Mouse (Mus musculus) fibroblast of lung, adult 2 months (primary cell): ENCODE data around the gene Arhgef1.

Experiments used
- DNase-seq: peaks from one replicate; pipeline ENCODE4 v3.0.0-alpha.2; 2011; ENCODE audit warnings: low read depth

Arhgef1 gene

DNA sequence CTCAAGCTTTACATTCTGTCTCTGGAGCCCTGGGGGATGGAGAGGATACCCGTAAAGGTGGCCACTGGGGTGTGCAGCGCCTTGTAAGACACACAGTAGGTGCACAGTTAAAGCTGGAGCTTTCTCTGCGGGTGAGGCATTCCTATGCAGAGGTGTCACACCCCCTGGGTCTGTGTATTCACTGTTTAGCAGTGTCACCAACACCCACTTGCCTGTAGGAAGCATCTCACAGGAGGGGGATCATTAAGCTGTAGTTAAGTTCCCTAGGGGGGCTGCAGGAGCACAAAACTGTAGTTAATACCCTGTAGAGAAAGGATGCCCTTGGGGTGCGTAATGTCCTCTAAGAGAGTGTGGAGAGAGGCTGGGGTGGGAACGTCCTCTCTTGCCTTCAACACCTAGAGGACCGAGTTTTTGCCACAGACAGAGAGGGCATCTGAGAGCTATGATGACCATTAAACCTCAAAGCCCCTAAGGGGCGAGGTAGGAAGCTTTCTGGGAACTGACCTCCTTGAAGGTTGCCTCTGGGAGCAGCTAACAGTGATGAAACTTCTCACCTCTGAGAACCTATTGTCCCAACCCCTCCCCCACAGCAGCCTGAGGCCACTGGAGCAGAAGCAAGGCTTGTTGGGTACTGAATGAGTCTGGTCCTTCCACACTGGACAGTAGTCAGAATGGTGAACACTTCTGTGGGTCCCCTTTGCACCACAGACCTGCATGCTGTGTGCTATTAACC, 44.8 kb downstream of the Arhgef1 start:
- no peak for DNase-seq

- DNase-seq = no peak
Observed at GRCm38 (mm10) chr7:24948774-24949173, 46.1 kb downstream of the Arhgef1 start.

GRCm38 (mm10) chr7:24949958-24950623, 47.4 kb downstream of the Arhgef1 start:
- DNase-seq = no peak

DNA sequence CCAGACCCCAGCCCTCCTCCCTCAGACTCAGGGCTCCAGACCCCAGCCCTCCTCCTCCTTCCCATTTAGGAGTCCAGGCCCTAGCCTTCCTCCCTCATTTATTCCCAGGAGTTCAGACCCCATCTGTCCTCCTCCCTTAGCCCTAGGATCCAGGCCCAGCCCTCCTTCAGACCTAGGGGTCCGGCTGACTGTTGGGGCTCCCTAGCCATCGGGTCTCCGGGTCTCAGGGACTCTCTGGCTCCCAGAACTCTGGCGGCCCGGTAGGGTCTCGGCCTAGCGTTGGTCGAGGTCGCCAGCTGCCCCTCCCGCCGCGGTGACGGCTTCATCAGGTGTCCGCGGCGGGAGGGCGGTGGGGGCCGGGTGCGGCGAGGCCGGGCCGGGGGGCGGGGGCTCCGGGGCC, 51.3 kb downstream of the Arhgef1 start:
- no peak for DNase-seq

GRCm38 (mm10) chr7:24954450-24954849, 51.7 kb downstream of the Arhgef1 start:
- DNase-seq = no peak

DNA sequence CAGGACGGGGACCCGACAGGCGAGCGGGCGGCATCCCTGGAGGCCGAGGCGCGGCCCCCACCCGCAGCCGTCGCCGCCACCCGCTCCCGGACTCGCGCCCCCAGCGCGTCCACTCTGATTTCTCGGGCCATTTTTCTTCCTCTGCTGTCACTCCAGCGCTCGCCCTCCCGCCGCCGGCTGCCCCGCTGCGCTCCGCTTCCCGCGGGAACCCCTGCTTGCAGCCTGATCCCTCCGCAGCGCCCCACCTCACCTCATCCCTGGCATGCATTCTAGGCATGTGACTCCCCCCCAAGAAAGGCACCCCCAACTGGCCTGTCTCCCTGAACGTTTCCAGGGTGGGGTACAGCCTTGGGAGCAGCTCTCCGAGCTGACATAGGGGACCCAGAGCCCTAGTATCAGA, 52.5 kb downstream of the Arhgef1 start:
- no peak for DNase-seq

- DNase-seq = no peak
Observed at GRCm38 (mm10) chr7:24964288-24964687, 61.6 kb downstream of the Arhgef1 start.

DNA sequence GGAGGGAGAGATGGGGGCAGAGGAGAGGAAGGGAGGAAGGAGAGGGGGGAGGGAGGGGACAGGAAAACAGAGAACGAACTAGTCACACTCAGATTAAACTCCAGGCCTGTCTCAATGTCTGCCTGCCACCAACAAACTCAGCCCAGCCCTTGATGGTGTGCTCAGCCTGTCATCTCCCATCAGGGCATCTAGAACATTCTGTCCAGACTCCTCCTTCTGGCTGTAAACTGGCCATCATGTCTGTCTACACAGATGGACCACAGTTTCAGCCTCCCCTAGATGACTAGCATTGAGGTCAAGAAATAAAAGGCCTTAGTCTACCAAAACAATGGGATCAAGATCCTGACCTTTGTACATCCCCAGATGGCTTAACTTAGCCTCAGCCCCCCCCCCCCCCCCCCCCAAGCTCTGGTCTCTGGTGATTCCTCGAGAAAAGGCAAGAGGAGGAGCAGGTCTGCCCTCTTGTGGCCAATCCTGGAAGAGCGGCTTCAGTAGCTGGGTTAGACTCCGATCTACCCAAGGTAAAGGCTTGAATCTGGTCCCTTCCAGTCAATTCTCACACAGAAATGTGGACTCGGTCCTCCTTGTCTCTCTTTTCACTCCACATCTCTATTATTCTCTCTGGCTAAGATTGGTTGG, 62.3 kb downstream of the Arhgef1 start:
- DNase-seq = peak; percentile 51

- no peak for DNase-seq
Observed at GRCm38 (mm10) chr7:24967966-24968365, 65.3 kb downstream of the Arhgef1 start.

DNA sequence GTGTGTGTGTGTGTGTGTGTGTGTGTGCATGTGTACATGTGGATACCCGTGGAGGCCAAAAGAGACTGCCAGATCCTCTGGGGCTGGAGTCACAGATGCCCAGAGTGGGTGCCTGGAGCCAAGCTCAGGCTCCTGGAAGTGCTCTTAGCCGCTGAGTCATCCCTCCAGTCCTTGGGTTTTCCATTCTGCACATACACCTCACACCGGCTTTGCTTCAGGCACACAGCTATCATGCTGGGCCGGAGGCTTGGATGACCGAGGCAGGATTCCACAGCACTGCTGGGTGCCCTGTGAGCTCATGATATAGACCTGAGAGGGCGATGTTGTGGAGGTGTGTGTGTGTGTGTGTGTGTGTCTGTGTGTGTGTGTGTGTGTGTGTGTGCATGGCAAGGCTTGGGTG, 65.8 kb downstream of the Arhgef1 start:
- DNase-seq = no peak

DNA sequence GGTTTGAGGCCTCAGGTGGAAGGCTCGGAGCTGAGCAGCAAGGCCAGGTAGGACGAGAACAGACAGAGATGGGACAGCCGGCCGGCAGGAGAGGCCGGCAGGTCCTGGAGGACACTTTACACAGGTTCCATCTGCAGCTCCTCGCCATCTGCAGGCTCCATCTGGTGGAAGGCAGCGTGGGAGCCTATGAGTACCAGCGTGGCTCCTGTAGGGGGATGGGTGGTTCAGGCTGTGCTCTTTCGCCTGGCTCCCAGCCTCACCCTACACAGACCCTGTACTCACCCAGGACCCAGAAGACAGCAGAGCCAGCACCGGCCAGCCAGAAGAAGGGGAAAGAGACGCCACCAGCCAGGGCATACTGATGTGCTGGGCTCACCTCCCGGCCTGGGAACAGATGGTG, 67.1 kb downstream of the Arhgef1 start:
- DNase-seq = no peak

DNA sequence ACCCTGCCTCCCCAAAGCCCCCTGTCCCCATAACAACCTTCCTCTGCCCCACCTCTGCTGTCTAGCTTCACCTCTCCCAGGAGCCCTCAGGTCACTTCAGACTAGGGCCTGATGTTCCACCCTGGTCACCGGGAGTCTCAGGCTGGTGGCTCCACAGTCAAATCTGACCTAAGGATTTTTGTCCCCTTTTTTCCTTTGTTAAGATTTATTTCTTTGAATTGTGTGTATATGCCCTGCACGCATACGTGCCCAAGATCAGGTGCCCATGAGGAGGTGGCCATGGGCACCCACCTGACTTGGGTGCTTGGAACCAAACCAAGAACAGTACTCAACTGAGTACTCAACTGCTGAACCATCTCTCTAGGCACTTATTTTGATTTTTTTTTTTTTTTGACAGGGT, 67.6 kb downstream of the Arhgef1 start:
- DNase-seq = no peak

- no peak for DNase-seq
Observed at GRCm38 (mm10) chr7:24971261-24971971, 68.7 kb downstream of the Arhgef1 start.

- peak; percentile 89 for DNase-seq
Observed at GRCm38 (mm10) chr7:24971972-24972893, 69.5 kb downstream of the Arhgef1 start, which contains the start of gene Rabac1. Gene Rabac1 (minus strand): TSS chr7:24972754.

DNA sequence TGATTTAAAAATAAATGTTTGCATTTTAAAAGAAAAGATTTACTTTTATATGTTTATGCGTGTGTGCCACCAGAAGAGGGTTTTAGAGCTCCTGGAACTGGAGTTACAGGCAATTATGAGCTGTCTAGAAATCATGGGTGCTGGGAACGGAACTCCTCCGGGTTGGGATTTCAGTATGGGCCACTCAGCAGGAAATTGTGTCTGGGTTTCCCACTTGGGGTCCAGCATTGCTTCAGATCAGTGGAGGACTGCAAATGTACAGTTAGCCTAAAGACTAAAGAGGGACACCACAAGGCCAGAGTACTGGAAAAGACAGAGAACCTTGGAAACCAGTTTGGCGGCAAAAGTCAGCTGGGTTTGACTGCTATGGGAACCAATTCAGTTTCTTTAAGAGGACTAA, 70.5 kb downstream of the Arhgef1 start:
- no peak for DNase-seq

DNA sequence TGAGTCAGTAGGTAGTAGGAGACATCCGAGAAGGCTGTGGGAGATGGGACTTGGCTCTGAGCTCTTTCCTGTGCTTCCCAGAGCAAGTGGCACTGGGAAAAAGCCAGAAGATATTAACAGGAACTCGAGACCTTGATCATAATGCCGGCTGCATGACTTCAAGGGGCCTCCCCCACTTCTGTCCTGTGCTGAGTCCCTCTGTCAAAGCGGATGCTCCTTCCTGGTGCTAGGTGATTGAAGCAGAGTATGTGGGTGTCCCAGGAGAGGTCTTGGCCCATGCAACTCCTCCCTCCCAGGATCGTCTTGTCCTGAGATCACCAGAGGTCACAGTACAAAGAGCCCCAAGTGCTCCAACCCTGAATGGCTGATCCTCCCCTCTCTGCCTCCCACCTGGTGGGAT, 71.2 kb downstream of the Arhgef1 start:
- DNase-seq = no peak

DNA sequence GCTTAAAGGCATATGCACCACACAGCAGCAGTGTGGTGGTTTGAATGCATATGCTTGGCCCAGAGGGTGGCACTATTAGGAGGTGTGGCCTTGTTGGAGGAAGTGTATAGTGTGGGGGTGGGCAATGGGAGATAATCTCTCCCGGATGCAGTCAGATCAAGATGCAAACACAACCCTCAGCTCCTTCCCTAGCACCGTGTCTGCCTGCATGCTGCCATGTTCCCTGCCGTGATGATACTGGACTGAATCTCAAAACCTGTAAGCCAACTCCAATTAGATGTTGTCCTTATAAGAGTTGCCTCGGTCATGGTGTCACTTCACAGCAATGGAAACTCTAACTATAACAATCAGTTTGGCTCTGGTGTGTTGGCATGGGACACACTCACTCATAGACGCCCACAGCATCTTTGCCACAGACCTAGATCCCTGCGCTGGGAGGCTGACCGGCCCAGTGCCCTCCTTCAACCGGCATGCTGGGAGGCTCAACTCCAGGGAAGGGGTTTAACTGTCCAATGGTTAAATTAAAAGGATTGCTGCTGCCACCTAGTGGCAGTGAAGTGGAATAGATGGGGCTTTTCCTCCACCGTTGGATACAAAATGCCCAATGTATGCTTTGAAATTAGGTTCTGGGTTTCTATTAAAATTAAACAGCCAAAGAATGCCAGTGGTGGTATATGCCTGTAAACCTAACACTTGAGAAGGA, 72.3 kb downstream of the Arhgef1 start:
- no peak for DNase-seq
